Mouse (Mus musculus) liver, embryonic 12.5 days (tissue): ENCODE results near the gene Ctnnd2. TPM values are rescaled to one million over a fixed set of nuclear protein-coding genes. Genes with fewer than 3 reads are reported as not detected.

ENCODE experiments used
- ATAC-seq: fragments of 200-750 bp; cut with Nextera tagmentation; 2 replicates; pipeline ENCODE4 v1.8.0; 2017; ENCODE audit warnings: moderate number of reproducible peaks, mild to moderate bottlenecking, moderate library complexity
- H3K27ac ChIP-seq: fragments of 300-500 bp; sonication (generic); 2 replicates; pipeline ENCODE4 v1.5.1; 2016; ENCODE audit warnings: mild to moderate bottlenecking
- H3K27me3 ChIP-seq: fragments of 300-500 bp; sonication (generic); replicated peaks from 2 replicates; pipeline ENCODE4 v1.6.1; 2016; ENCODE audit warnings: mild to moderate bottlenecking, moderate library complexity
- H3K36me3 ChIP-seq: fragments of 300-500 bp; sonication (generic); 2 replicates; pipeline ENCODE4 v1.6.1; 2016; ENCODE audit warnings: mild to moderate bottlenecking, moderate library complexity
- H3K4me1 ChIP-seq: fragments of 300-500 bp; sonication (generic); 2 replicates; pipeline ENCODE4 v1.6.1; 2016
- H3K4me2 ChIP-seq: fragments of 300-500 bp; sonication (generic); 2 replicates; pipeline ENCODE4 v1.6.1; 2016; ENCODE audit warnings: mild to moderate bottlenecking, moderate library complexity
- H3K4me3 ChIP-seq: fragments of 300-500 bp; sonication (generic); 2 replicates; pipeline ENCODE4 v1.5.1; 2016; ENCODE audit warnings: mild to moderate bottlenecking, moderate library complexity
- H3K9ac ChIP-seq: fragments of 300-500 bp; sonication (generic); 2 replicates; pipeline ENCODE4 v1.6.1; 2016; ENCODE audit warnings: mild to moderate bottlenecking, moderate library complexity
- H3K9me3 ChIP-seq: fragments of 300-500 bp; sonication (generic); replicated peaks from 2 replicates; pipeline ENCODE4 v1.6.1; 2016; ENCODE audit warnings: mild to moderate bottlenecking, moderate library complexity
- WGBS: fragments of 180-500 bp; shearing (Covaris S2); methylation state at CpG from one replicate; pipeline ENCODE4 v1.1.7; 2016; ENCODE audit not compliant: insufficient replicate concordance; 5-methylcytosine and 5-hydroxymethylcytosine counted together
- polyA plus RNA-seq: library from polyadenylated mRNA; unstranded; fragments of >200 nt; fragmentation: Nextera tagmentation; extraction: Ambion mirVana; gene quantifications from 2 replicates; pipeline ENCODE4 v1.2.1, GENCODE M21; 2016

Ctnnd2 gene
- polyA plus RNA-seq, 1 experiment from 2014 or later = 0.35 TPM

GRCm38 (mm10) chr15:30471280-30471966 is 299.0 kb downstream of the Ctnnd2 start:
- Histone ChIP-seq H3K4me1 (no peaks in the 10 kb centered on the region), H3K27ac (no peak overlapping the region), H3K9me3 (no peaks in the 10 kb centered on the region), H3K36me3 (no peaks in the 10 kb centered on the region), H3K4me3 (no peak overlapping the region), H3K27me3 (no peaks in the 10 kb centered on the region), H3K9ac (no peak overlapping the region), H3K4me2 (no peak overlapping the region)
- no peak for ATAC-seq
- 64% methylated on average over 6 of the region's 6 CpGs for WGBS

GRCm38 (mm10) chr15:30480676-30481075 is 308.3 kb downstream of the Ctnnd2 start:
- no peak overlapping the region for H3K27ac ChIP-seq
- H3K27me3 ChIP-seq = no peaks in the 10 kb centered on the region
- H3K9ac ChIP-seq = no peak overlapping the region
- H3K36me3 ChIP-seq = no peaks in the 10 kb centered on the region
- WGBS = 72% methylated on average over 15 of the region's 15 CpGs
- no peak overlapping the region for H3K4me2 ChIP-seq
- H3K4me1 ChIP-seq = no peaks in the 10 kb centered on the region
- H3K4me3 ChIP-seq = no peak overlapping the region
- ATAC-seq = no peak
- no peaks in the 10 kb centered on the region for H3K9me3 ChIP-seq

- Histone ChIP-seq H3K9ac (no peak overlapping the region), H3K36me3 (no peaks in the 10 kb centered on the region), H3K27me3 (no peaks in the 10 kb centered on the region), H3K4me1 (no peaks in the 10 kb centered on the region), H3K4me3 (no peak overlapping the region), H3K9me3 (no peaks in the 10 kb centered on the region), H3K27ac (no peak overlapping the region), H3K4me2 (no peak overlapping the region)
- WGBS = 68% methylated on average over 5 of the region's 5 CpGs
- no peak for ATAC-seq
These were observed 334.1 kb downstream of the Ctnnd2 start for GRCm38 (mm10) chr15:30506476-30506875.

- no peaks in the 10 kb centered on the region for H3K27me3 ChIP-seq
- H3K27ac ChIP-seq = no peak overlapping the region
- H3K4me1 ChIP-seq = no peaks in the 10 kb centered on the region
- H3K36me3 ChIP-seq = no peaks in the 10 kb centered on the region
- no peak overlapping the region for H3K4me2 ChIP-seq
- H3K9ac ChIP-seq = no peak overlapping the region
- WGBS = 60% methylated on average over 3 of the region's 3 CpGs
- H3K9me3 ChIP-seq = no peaks in the 10 kb centered on the region
- no peak overlapping the region for H3K4me3 ChIP-seq
- ATAC-seq = no peak
These were observed 340.1 kb downstream of the Ctnnd2 start for GRCm38 (mm10) chr15:30512467-30512866.

GRCm38 (mm10) chr15:30513122-30513521 is 340.7 kb downstream of the Ctnnd2 start:
- no peaks in the 10 kb centered on the region for H3K9me3 ChIP-seq
- no peak for ATAC-seq
- H3K27ac ChIP-seq = no peak overlapping the region
- no peaks in the 10 kb centered on the region for H3K4me1 ChIP-seq
- H3K4me2 ChIP-seq = no peak overlapping the region
- no peak overlapping the region for H3K4me3 ChIP-seq
- no peaks in the 10 kb centered on the region for H3K27me3 ChIP-seq
- no peaks in the 10 kb centered on the region for H3K36me3 ChIP-seq
- H3K9ac ChIP-seq = no peak overlapping the region

- Histone ChIP-seq H3K9me3 (no peaks in the 10 kb centered on the region), H3K4me2 (no peak overlapping the region), H3K9ac (no peak overlapping the region), H3K4me1 (no peaks in the 10 kb centered on the region), H3K36me3 (no peaks in the 10 kb centered on the region), H3K4me3 (no peak overlapping the region), H3K27ac (no peak overlapping the region), H3K27me3 (no peaks in the 10 kb centered on the region)
- WGBS = 47% methylated on average over 4 of the region's 4 CpGs
- no peak for ATAC-seq
These were observed 343.0 kb downstream of the Ctnnd2 start for GRCm38 (mm10) chr15:30515425-30515824.

- no peaks in the 10 kb centered on the region for H3K36me3 ChIP-seq
- H3K9me3 ChIP-seq = no peaks in the 10 kb centered on the region
- no peak overlapping the region for H3K27ac ChIP-seq
- ATAC-seq = no peak
- no peak overlapping the region for H3K4me2 ChIP-seq
- WGBS = 70% methylated on average over 5 of the region's 5 CpGs
- H3K4me1 ChIP-seq = no peaks in the 10 kb centered on the region
- H3K4me3 ChIP-seq = no peak overlapping the region
- no peak overlapping the region for H3K9ac ChIP-seq
- H3K27me3 ChIP-seq = no peaks in the 10 kb centered on the region
These were observed 369.1 kb downstream of the Ctnnd2 start for GRCm38 (mm10) chr15:30541459-30541858.

GRCm38 (mm10) chr15:30548263-30548662 is 375.9 kb downstream of the Ctnnd2 start:
- H3K4me3 ChIP-seq = no peak overlapping the region
- H3K9ac ChIP-seq = no peak overlapping the region
- H3K4me1 ChIP-seq = no peaks in the 10 kb centered on the region
- H3K9me3 ChIP-seq = no peaks in the 10 kb centered on the region
- no peak for ATAC-seq
- 71% methylated on average over 4 of the region's 4 CpGs for WGBS
- no peaks in the 10 kb centered on the region for H3K36me3 ChIP-seq
- H3K27ac ChIP-seq = no peak overlapping the region
- H3K27me3 ChIP-seq = no peaks in the 10 kb centered on the region
- no peak overlapping the region for H3K4me2 ChIP-seq

GRCm38 (mm10) chr15:30550956-30551355 is 378.6 kb downstream of the Ctnnd2 start:
- H3K9me3 ChIP-seq = no peaks in the 10 kb centered on the region
- H3K4me3 ChIP-seq = no peak overlapping the region
- H3K4me2 ChIP-seq = no peak overlapping the region
- no peaks in the 10 kb centered on the region for H3K27me3 ChIP-seq
- no peak overlapping the region for H3K9ac ChIP-seq
- ATAC-seq = no peak
- H3K4me1 ChIP-seq = no peaks in the 10 kb centered on the region
- H3K27ac ChIP-seq = no peak overlapping the region
- 78% methylated on average over 12 of the region's 12 CpGs for WGBS
- no peaks in the 10 kb centered on the region for H3K36me3 ChIP-seq

GRCm38 (mm10) chr15:30553910-30554406 is 381.6 kb downstream of the Ctnnd2 start:
- H3K36me3 ChIP-seq = no peaks in the 10 kb centered on the region
- no peak overlapping the region for H3K9ac ChIP-seq
- no peak overlapping the region for H3K27ac ChIP-seq
- no peaks in the 10 kb centered on the region for H3K27me3 ChIP-seq
- H3K4me1 ChIP-seq = no peaks in the 10 kb centered on the region
- H3K4me2 ChIP-seq = no peak overlapping the region
- 69% methylated on average over 2 of the region's 2 CpGs for WGBS
- no peaks in the 10 kb centered on the region for H3K9me3 ChIP-seq
- H3K4me3 ChIP-seq = no peak overlapping the region
- no peak for ATAC-seq

- Histone ChIP-seq H3K27me3 (no peaks in the 10 kb centered on the region), H3K9ac (no peak overlapping the region), H3K27ac (no peak overlapping the region), H3K4me2 (no peak overlapping the region), H3K36me3 (no peaks in the 10 kb centered on the region), H3K4me3 (no peak overlapping the region), H3K9me3 (no peaks in the 10 kb centered on the region), H3K4me1 (no peaks in the 10 kb centered on the region)
- WGBS = 67% methylated on average over 2 of the region's 2 CpGs
- ATAC-seq = no peak
These were observed 383.4 kb downstream of the Ctnnd2 start for GRCm38 (mm10) chr15:30555787-30556186.

GRCm38 (mm10) chr15:30562375-30562774 is 390.0 kb downstream of the Ctnnd2 start:
- no peaks in the 10 kb centered on the region for H3K4me1 ChIP-seq
- no peak overlapping the region for H3K9ac ChIP-seq
- H3K4me2 ChIP-seq = no peak overlapping the region
- no peak overlapping the region for H3K4me3 ChIP-seq
- ATAC-seq = no peak
- 73% methylated on average over 5 of the region's 5 CpGs for WGBS
- H3K27me3 ChIP-seq = no peaks in the 10 kb centered on the region
- no peaks in the 10 kb centered on the region for H3K9me3 ChIP-seq
- H3K27ac ChIP-seq = no peak overlapping the region
- H3K36me3 ChIP-seq = no peaks in the 10 kb centered on the region

GRCm38 (mm10) chr15:30564594-30564993 is 392.2 kb downstream of the Ctnnd2 start:
- no peak for ATAC-seq
- Histone ChIP-seq H3K4me2 (no peak overlapping the region), H3K36me3 (no peaks in the 10 kb centered on the region), H3K9ac (no peak overlapping the region), H3K4me3 (no peak overlapping the region), H3K9me3 (no peaks in the 10 kb centered on the region), H3K27me3 (no peaks in the 10 kb centered on the region), H3K27ac (no peak overlapping the region), H3K4me1 (no peaks in the 10 kb centered on the region)
- 59% methylated on average over 2 of the region's 2 CpGs for WGBS
